Mouse (Mus musculus) megakaryocyte, embryonic 14.5 days (primary cell): ENCODE results near the gene Ppp2r1b.

Experiments
- FLI1 ChIP-seq: IDR thresholded peaks from 2 replicates; pipeline ENCODE4 v1.6.1; 2012; ENCODE audit warnings: low read length, inconsistent platforms, mixed read lengths
- GATA1 ChIP-seq: IDR thresholded peaks from 3 replicates; pipeline ENCODE4 v1.6.1; 2012; ENCODE audit warnings: mixed read lengths, low read length, inconsistent platforms, borderline replicate concordance

DNA sequence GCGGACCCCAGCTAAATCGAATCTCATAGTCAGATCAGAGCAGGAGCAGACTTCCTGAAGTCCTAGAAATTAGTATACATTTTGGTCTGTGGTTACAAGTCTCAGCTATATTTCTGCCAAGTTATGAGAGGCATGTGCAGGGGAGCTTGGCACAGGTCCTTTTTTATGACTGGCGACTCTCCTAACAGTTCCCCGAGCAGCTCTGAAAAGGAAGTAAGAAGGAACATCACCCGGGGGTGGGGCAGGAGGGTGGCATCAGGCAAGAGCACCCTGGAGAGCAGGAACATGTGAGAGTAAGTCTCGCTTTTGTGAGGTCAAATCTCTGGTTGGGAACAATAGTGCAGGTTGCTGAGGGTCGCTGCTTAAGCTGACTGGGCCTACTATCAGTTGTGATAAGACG, 5.6 kb downstream of the Ppp2r1b start:
- no peak for TF ChIP-seq GATA1
- TF ChIP-seq FLI1: no peak
